Mouse (Mus musculus): ENCODE data around the gene Tgfb3.

Tgfb3 gene

GRCm38 (mm10) chr12:86022282-86022984 lies 56.4 kb downstream of the Tgfb3 start:
- H3K4me1 ChIP-seq (replicated peaks; ENCODE audit: low read depth, low read length), result peaks cover 26% of the 10 kb centered on the region
- no peak for TF ChIP-seq POU5F1 (IDR thresholded peaks at IDR 0.05; ENCODE audit: borderline replicate concordance, low read length)
- TF ChIP-seq CTCF (conservative IDR thresholded peaks at IDR 0.05; ENCODE audit: low read length), result no peak
- TF ChIP-seq NANOG (IDR thresholded peaks at IDR 0.05; ENCODE audit: borderline replicate concordance, low read length), result no peak
- no peaks in the 10 kb centered on the region for H3K9me3 ChIP-seq (ENCODE audit: low read length)
- H3K36me3 ChIP-seq (ENCODE audit: insufficient read depth, low read length), result peaks cover 6% of the 10 kb centered on the region
- H3K4me3 ChIP-seq (replicated peaks; ENCODE audit: low read length), result no peak overlapping the region; the same call in 1 of the 2 replicates
- no peaks in the 10 kb centered on the region for H3K27me3 ChIP-seq (ENCODE audit: insufficient read depth, low read length)

GRCm38 (mm10) chr12:86021583-86021982 lies 57.3 kb downstream of the Tgfb3 start:
- Histone ChIP-seq H3K4me1 (replicated peaks; ENCODE audit: low read depth, low read length) (peaks cover 23% of the 10 kb centered on the region), H3K36me3 (ENCODE audit: insufficient read depth, low read length) (peaks cover 6% of the 10 kb centered on the region)
- no peak for TF ChIP-seq NANOG (IDR thresholded peaks at IDR 0.05; ENCODE audit: borderline replicate concordance, low read length)
- no peak for TF ChIP-seq CTCF (conservative IDR thresholded peaks at IDR 0.05; ENCODE audit: low read length)
- no peak for TF ChIP-seq POU5F1 (IDR thresholded peaks at IDR 0.05; ENCODE audit: borderline replicate concordance, low read length)

GRCm38 (mm10) chr12:86017360-86017759 lies 61.5 kb downstream of the Tgfb3 start:
- TF ChIP-seq NANOG (IDR thresholded peaks at IDR 0.05; ENCODE audit: borderline replicate concordance, low read length) (no peak), CTCF (conservative IDR thresholded peaks at IDR 0.05; ENCODE audit: low read length) (no peak), POU5F1 (IDR thresholded peaks at IDR 0.05; ENCODE audit: borderline replicate concordance, low read length) (no peak)
- Histone ChIP-seq H3K4me1 (replicated peaks; ENCODE audit: low read depth, low read length) (peaks cover 7% of the 10 kb centered on the region; the same call in 1 of the 2 replicates), H3K4me3 (replicated peaks; ENCODE audit: low read length) (no peak overlapping the region), H3K9me3 (ENCODE audit: low read length) (no peaks in the 10 kb centered on the region), H3K27me3 (ENCODE audit: insufficient read depth, low read length) (no peaks in the 10 kb centered on the region), H3K36me3 (ENCODE audit: insufficient read depth, low read length) (peaks cover 18% of the 10 kb centered on the region; the same call in 1 of the 2 replicates)

More at GRCm38 (mm10) chr12:86021583-86021982, 57.3 kb downstream of the Tgfb3 start:
- no peaks in the 10 kb centered on the region for H3K9me3 ChIP-seq (ENCODE audit: low read length)
- H3K27me3 ChIP-seq (ENCODE audit: insufficient read depth, low read length), result no peaks in the 10 kb centered on the region
- H3K4me3 ChIP-seq (replicated peaks; ENCODE audit: low read length), result no peak overlapping the region

- peaks cover 18% of the 10 kb centered on the region; the same call in 1 of the 2 replicates for H3K36me3 ChIP-seq (ENCODE audit: insufficient read depth, low read length)
- H3K4me3 ChIP-seq (replicated peaks; ENCODE audit: low read length), result no peak overlapping the region
- no peaks in the 10 kb centered on the region for H3K27me3 ChIP-seq (ENCODE audit: insufficient read depth, low read length)
- no peaks in the 10 kb centered on the region for H3K4me1 ChIP-seq (replicated peaks; ENCODE audit: low read depth, low read length)
- TF ChIP-seq POU5F1 (IDR thresholded peaks at IDR 0.05; ENCODE audit: borderline replicate concordance, low read length), result no peak
- TF ChIP-seq CTCF (conservative IDR thresholded peaks at IDR 0.05; ENCODE audit: low read length), result no peak
- no peak for TF ChIP-seq NANOG (IDR thresholded peaks at IDR 0.05; ENCODE audit: borderline replicate concordance, low read length)
- H3K9me3 ChIP-seq (ENCODE audit: low read length), result no peaks in the 10 kb centered on the region
Measured at GRCm38 (mm10) chr12:86015114-86015513, 63.7 kb downstream of the Tgfb3 start.

- H3K36me3 ChIP-seq (ENCODE audit: insufficient read depth, low read length), result peaks cover 18% of the 10 kb centered on the region; the same call in 1 of the 2 replicates
- H3K4me1 ChIP-seq (replicated peaks; ENCODE audit: low read depth, low read length), result no peaks in the 10 kb centered on the region
- TF ChIP-seq CTCF (conservative IDR thresholded peaks at IDR 0.05; ENCODE audit: low read length) (no peak), NANOG (IDR thresholded peaks at IDR 0.05; ENCODE audit: borderline replicate concordance, low read length) (no peak), POU5F1 (IDR thresholded peaks at IDR 0.05; ENCODE audit: borderline replicate concordance, low read length) (no peak)
- H3K27me3 ChIP-seq (ENCODE audit: insufficient read depth, low read length), result no peaks in the 10 kb centered on the region
- H3K9me3 ChIP-seq (ENCODE audit: low read length), result no peaks in the 10 kb centered on the region
- no peak overlapping the region for H3K4me3 ChIP-seq (replicated peaks; ENCODE audit: low read length)
Measured at GRCm38 (mm10) chr12:86014621-86015020, 64.2 kb downstream of the Tgfb3 start.

GRCm38 (mm10) chr12:86014174-86014573 lies 64.7 kb downstream of the Tgfb3 start:
- no peak overlapping the region for H3K4me3 ChIP-seq (replicated peaks; ENCODE audit: low read length)
- TF ChIP-seq CTCF (conservative IDR thresholded peaks at IDR 0.05; ENCODE audit: low read length) (no peak), NANOG (IDR thresholded peaks at IDR 0.05; ENCODE audit: borderline replicate concordance, low read length) (no peak), POU5F1 (IDR thresholded peaks at IDR 0.05; ENCODE audit: borderline replicate concordance, low read length) (no peak)
- H3K36me3 ChIP-seq (ENCODE audit: insufficient read depth, low read length), result peaks cover 18% of the 10 kb centered on the region; the same call in 1 of the 2 replicates
- H3K9me3 ChIP-seq (ENCODE audit: low read length), result no peaks in the 10 kb centered on the region
- H3K27me3 ChIP-seq (ENCODE audit: insufficient read depth, low read length), result no peaks in the 10 kb centered on the region
- no peaks in the 10 kb centered on the region for H3K4me1 ChIP-seq (replicated peaks; ENCODE audit: low read depth, low read length)

GRCm38 (mm10) chr12:86012195-86012594 lies 66.6 kb downstream of the Tgfb3 start:
- Histone ChIP-seq H3K9me3 (ENCODE audit: low read length) (no peaks in the 10 kb centered on the region), H3K27me3 (ENCODE audit: insufficient read depth, low read length) (no peaks in the 10 kb centered on the region), H3K36me3 (ENCODE audit: insufficient read depth, low read length) (peaks cover 18% of the 10 kb centered on the region; the same call in 1 of the 2 replicates), H3K4me1 (replicated peaks; ENCODE audit: low read depth, low read length) (no peaks in the 10 kb centered on the region; the same call in 1 of the 2 replicates), H3K4me3 (replicated peaks; ENCODE audit: low read length) (no peak overlapping the region)
- no peak for TF ChIP-seq POU5F1 (IDR thresholded peaks at IDR 0.05; ENCODE audit: borderline replicate concordance, low read length)
- no peak for TF ChIP-seq NANOG (IDR thresholded peaks at IDR 0.05; ENCODE audit: borderline replicate concordance, low read length)
- TF ChIP-seq CTCF (conservative IDR thresholded peaks at IDR 0.05; ENCODE audit: low read length), result no peak

GRCm38 (mm10) chr12:86010656-86011055 lies 68.2 kb downstream of the Tgfb3 start:
- Histone ChIP-seq H3K36me3 (ENCODE audit: insufficient read depth, low read length) (peaks cover 18% of the 10 kb centered on the region; the same call in 1 of the 2 replicates), H3K4me3 (replicated peaks; ENCODE audit: low read length) (no peak overlapping the region), H3K27me3 (ENCODE audit: insufficient read depth, low read length) (no peaks in the 10 kb centered on the region), H3K4me1 (replicated peaks; ENCODE audit: low read depth, low read length) (no peaks in the 10 kb centered on the region; the same call in 1 of the 2 replicates), H3K9me3 (ENCODE audit: low read length) (no peaks in the 10 kb centered on the region)
- no peak for TF ChIP-seq CTCF (conservative IDR thresholded peaks at IDR 0.05; ENCODE audit: low read length)
- TF ChIP-seq NANOG (IDR thresholded peaks at IDR 0.05; ENCODE audit: borderline replicate concordance, low read length), result no peak
- TF ChIP-seq POU5F1 (IDR thresholded peaks at IDR 0.05; ENCODE audit: borderline replicate concordance, low read length), result no peak
